Mouse (Mus musculus) macrophage (primary cell): ENCODE results near the gene Caprin1. TPM values are rescaled to one million over a fixed set of nuclear protein-coding genes. Genes with fewer than 3 reads are reported as not detected.

ENCODE experiments used
- H3K27ac ChIP-seq: fragments of 350-480 bp; formaldehyde crosslinking; 2 replicates; pipeline ENCODE4 v1.9.0; 2021
- H3K36me3 ChIP-seq: fragments of 350-480 bp; formaldehyde crosslinking; 2 replicates; pipeline ENCODE4 v1.9.0; 2021; ENCODE audit errors: inconsistent target
- H3K4me3 ChIP-seq: fragments of 350-480 bp; formaldehyde crosslinking; 2 replicates; pipeline ENCODE4 v1.9.0; 2021; ENCODE audit errors: inconsistent target
- H3K79me2 ChIP-seq: fragments of 350-480 bp; formaldehyde crosslinking; 2 replicates; pipeline ENCODE4 v1.9.0; 2021; ENCODE audit errors: inconsistent target
- WGBS: methylation state at CpG from one replicate; pipeline ENCODE4 v1.1.7; 2026; ENCODE audit warnings: inconsistent platforms; ENCODE audit not compliant: missing documents; 5-methylcytosine and 5-hydroxymethylcytosine counted together
- polyA plus RNA-seq: library from polyadenylated mRNA; stranded (reverse); fragments of 250-400 nt; gene quantifications from 3 replicates; pipeline ENCODE4 v1.2.4, GENCODE M21; 2018; ENCODE audit warnings: inconsistent platforms

Gene Caprin1
- polyA plus RNA-seq, 1 experiment from 2014 or later: 226 TPM

GRCm38 (mm10) chr2:103817145-103817895 lies 19.9 kb upstream of the Caprin1 start:
- Histone ChIP-seq H3K4me3 (no peak overlapping the region), H3K27ac (no peak overlapping the region)
- 52% methylated on average over 6 of the region's 6 CpGs for WGBS

GRCm38 (mm10) chr2:103815976-103816375 lies 18.5 kb upstream of the Caprin1 start:
- Histone ChIP-seq H3K36me3 (no peaks in the 10 kb centered on the region), H3K79me2 (no peaks in the 10 kb centered on the region), H3K4me3 (no peak overlapping the region), H3K27ac (no peak overlapping the region)
- 55% methylated on average over 3 of the region's 3 CpGs for WGBS

More at GRCm38 (mm10) chr2:103817145-103817895, 19.9 kb upstream of the Caprin1 start:
- no peaks in the 10 kb centered on the region for H3K36me3 ChIP-seq
- H3K79me2 ChIP-seq: no peaks in the 10 kb centered on the region

- Histone ChIP-seq H3K27ac (no peak overlapping the region), H3K4me3 (no peak overlapping the region), H3K36me3 (no peaks in the 10 kb centered on the region), H3K79me2 (no peaks in the 10 kb centered on the region)
- 90% methylated on average over 5 of the region's 5 CpGs for WGBS
These were observed 14.2 kb upstream of the Caprin1 start for GRCm38 (mm10) chr2:103811465-103812191.

- no peaks in the 10 kb centered on the region for H3K36me3 ChIP-seq
- no peak overlapping the region for H3K4me3 ChIP-seq
- WGBS: 68% methylated on average over 6 of the region's 6 CpGs
- no peaks in the 10 kb centered on the region for H3K79me2 ChIP-seq
- no peak overlapping the region for H3K27ac ChIP-seq
These were observed 13.0 kb upstream of the Caprin1 start for GRCm38 (mm10) chr2:103810412-103810811.

- Histone ChIP-seq H3K27ac (no peak overlapping the region), H3K79me2 (no peaks in the 10 kb centered on the region), H3K4me3 (no peak overlapping the region), H3K36me3 (no peaks in the 10 kb centered on the region)
These were observed 11.0 kb upstream of the Caprin1 start for GRCm38 (mm10) chr2:103808466-103808865.

GRCm38 (mm10) chr2:103803770-103804530 lies 6.5 kb upstream of the Caprin1 start:
- H3K4me3 ChIP-seq: no peak overlapping the region
- H3K36me3 ChIP-seq: no peaks in the 10 kb centered on the region
- no peak overlapping the region for H3K27ac ChIP-seq
- WGBS: 88% methylated on average over 4 of the region's 5 CpGs
- H3K79me2 ChIP-seq: no peaks in the 10 kb centered on the region

- WGBS: 91% methylated on average over 1 of the region's 1 CpGs
- no peak overlapping the region for H3K27ac ChIP-seq
- H3K4me3 ChIP-seq: no peak overlapping the region
- no peaks in the 10 kb centered on the region for H3K79me2 ChIP-seq
- H3K36me3 ChIP-seq: no peaks in the 10 kb centered on the region
These were observed 5.0 kb upstream of the Caprin1 start for GRCm38 (mm10) chr2:103802422-103802821.

- Histone ChIP-seq H3K79me2 (peaks cover 43% of the 10 kb centered on the region), H3K4me3 (peak overlapping the region; percentile 96), H3K27ac (peak overlapping the region; percentile 97), H3K36me3 (0 out of 2 replicates have a peak, but pooled peaks cover 12% of the 10 kb centered on the region)
- 2% methylated on average over 50 of the region's 72 CpGs for WGBS
These were observed 485 bp downstream of the Caprin1 start for GRCm38 (mm10) chr2:103796861-103797466.

- Histone ChIP-seq H3K4me3 (peak overlapping the region; percentile 96), H3K36me3 (0 out of 2 replicates have a peak, but pooled peaks cover 12% of the 10 kb centered on the region), H3K27ac (peak overlapping the region; percentile 97), H3K79me2 (peaks cover 50% of the 10 kb centered on the region)
- under 1% methylated on average over 42 of the region's 42 CpGs for WGBS
These were observed 1.1 kb downstream of the Caprin1 start for GRCm38 (mm10) chr2:103796211-103796860.

- WGBS: 0% methylated on average over 11 of the region's 11 CpGs
- peak overlapping the region; percentile 96 for H3K4me3 ChIP-seq
- H3K27ac ChIP-seq: peak overlapping the region; percentile 97
- H3K36me3 ChIP-seq: 0 out of 2 replicates have a peak, but pooled peaks cover 12% of the 10 kb centered on the region
- H3K79me2 ChIP-seq: peaks cover 55% of the 10 kb centered on the region
These were observed 1.6 kb downstream of the Caprin1 start for GRCm38 (mm10) chr2:103795843-103796210.

GRCm38 (mm10) chr2:103792009-103792408 lies 5.4 kb downstream of the Caprin1 start:
- no peak overlapping the region for H3K27ac ChIP-seq
- H3K4me3 ChIP-seq: no peak overlapping the region
- peaks cover 12% of the 10 kb centered on the region; the same call in 1 of the 2 replicates for H3K36me3 ChIP-seq
- 100% methylated on average over 1 of the region's 1 CpGs for WGBS
- peaks cover 93% of the 10 kb centered on the region for H3K79me2 ChIP-seq

GRCm38 (mm10) chr2:103785735-103786134 lies 11.7 kb downstream of the Caprin1 start:
- Histone ChIP-seq H3K36me3 (peaks cover 22% of the 10 kb centered on the region), H3K79me2 (peaks cover 97% of the 10 kb centered on the region), H3K27ac (no peak overlapping the region), H3K4me3 (no peak overlapping the region)
- WGBS: 6% methylated on average over 1 of the region's 1 CpGs

- no peak overlapping the region for H3K4me3 ChIP-seq
- peaks cover 97% of the 10 kb centered on the region for H3K79me2 ChIP-seq
- H3K36me3 ChIP-seq: peaks cover 33% of the 10 kb centered on the region
- 74% methylated on average over 4 of the region's 4 CpGs for WGBS
- H3K27ac ChIP-seq: no peak overlapping the region
These were observed 12.8 kb downstream of the Caprin1 start for GRCm38 (mm10) chr2:103784621-103785020.

GRCm38 (mm10) chr2:103762492-103762891 lies 35.0 kb downstream of the Caprin1 start:
- Histone ChIP-seq H3K79me2 (peaks cover 22% of the 10 kb centered on the region), H3K36me3 (peaks cover 16% of the 10 kb centered on the region), H3K27ac (no peak overlapping the region), H3K4me3 (no peak overlapping the region)
- WGBS: 90% methylated on average over 1 of the region's 1 CpGs
